Mouse (Mus musculus) gastrocnemius, postnatal 14 days (tissue): ENCODE measurements at regions not wholly inside any gene's neighbourhood (a gene's known extent, or its start where the extent isn't known, plus 50 kb on each side); places are given as distances from the start of the nearest gene placed in this dataset.

Experiments
- DNase-seq: peaks from one replicate; pipeline ENCODE4 v3.0.0; 2021; ENCODE audit warnings: mixed read lengths
- intact Hi-C: fragments of 180-260 bp; cut with DNase I; formaldehyde crosslinking; loops from one replicate; pipeline ENCODE4 v1.15.1; 2025; ENCODE audit warnings: low total_unique reads

GRCm38 (mm10) chr4:55697108-55697507 is 164.8 kb upstream of the Klf4 start:
- DNase-seq, result no peak
- intact Hi-C loops, result no loop called here

DNA sequence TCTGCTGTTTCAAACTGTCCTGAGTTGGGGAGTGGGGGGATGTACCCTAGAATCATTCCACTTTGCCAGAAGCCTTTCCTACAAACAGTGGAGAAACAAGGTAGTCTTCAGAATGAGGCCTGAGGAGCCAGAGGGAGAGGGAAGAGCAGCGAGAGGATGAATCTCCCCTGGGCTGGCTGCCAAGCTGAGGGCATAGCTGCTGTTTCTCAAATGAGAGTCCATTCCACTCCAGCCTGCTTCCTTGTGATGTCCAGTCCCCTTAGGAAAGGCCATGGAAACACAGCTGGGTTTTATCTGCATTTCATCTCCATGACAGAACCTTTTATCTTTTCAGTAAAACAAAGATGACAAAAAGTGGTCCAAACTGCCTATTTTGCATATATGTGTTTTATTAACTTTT is 164.2 kb upstream of the Klf4 start:
- intact Hi-C loops, result no loop called here
- DNase-seq, result peak; percentile 37

GRCm38 (mm10) chr4:55695246-55695645 is 163.0 kb upstream of the Klf4 start:
- intact Hi-C loops, result no loop called here
- no peak for DNase-seq

GRCm38 (mm10) chr4:55689479-55689878 is 157.2 kb upstream of the Klf4 start:
- intact Hi-C loops, result no loop called here
- no peak for DNase-seq

DNA sequence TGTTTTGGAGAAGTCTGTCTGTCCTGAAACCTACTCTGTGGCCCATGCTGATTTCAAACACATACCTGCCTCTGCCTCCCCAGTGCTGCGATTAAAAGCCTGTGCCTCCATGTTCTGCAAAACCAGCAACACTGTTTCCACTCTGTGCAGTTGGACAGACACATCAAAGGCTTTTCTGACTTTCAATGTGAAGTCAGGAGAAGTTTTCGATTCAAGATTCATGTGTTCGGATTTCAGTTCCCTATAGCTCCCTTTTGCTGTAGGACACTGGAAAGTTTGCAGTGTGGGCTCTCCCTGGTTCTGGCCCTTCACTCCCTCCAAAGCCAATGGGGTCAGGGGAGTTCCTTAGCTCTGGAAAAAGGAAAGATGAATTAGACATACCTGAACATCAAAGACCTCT is 154.5 kb upstream of the Klf4 start:
- DNase-seq, result no peak
- intact Hi-C loops, result no loop called here

- no peak for DNase-seq
- intact Hi-C loops, result no loop called here
These were observed 140.0 kb upstream of the Klf4 start for GRCm38 (mm10) chr4:55672288-55672687.

GRCm38 (mm10) chr4:55670258-55670657 is 138.0 kb upstream of the Klf4 start:
- intact Hi-C loops, result no loop called here
- no peak for DNase-seq

DNA sequence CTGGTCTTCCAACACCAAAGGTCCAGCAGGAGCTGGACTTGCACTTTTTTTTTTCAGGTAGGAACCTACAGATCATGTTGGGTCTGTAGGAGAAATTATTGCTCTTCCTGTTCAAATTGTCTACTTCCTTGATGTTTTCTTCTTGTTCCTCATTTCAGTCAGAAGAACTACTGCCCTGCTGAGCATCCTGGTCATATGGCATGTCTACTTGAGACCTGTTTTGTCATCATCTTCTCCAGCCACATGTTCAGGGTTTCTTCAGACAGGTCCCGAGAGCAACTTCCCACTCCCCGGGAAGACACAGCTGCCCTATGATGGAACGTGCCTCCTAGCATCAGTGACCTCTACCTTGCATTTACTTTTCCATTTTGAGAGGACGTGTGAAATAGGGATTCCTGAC is 132.6 kb upstream of the Klf4 start:
- DNase-seq, result no peak
- intact Hi-C loops, result no loop called here

- intact Hi-C loops, result no loop called here
- DNase-seq, result no peak
These were observed 131.6 kb upstream of the Klf4 start for GRCm38 (mm10) chr4:55663856-55664255.

GRCm38 (mm10) chr4:55662041-55662440 is 129.8 kb upstream of the Klf4 start:
- DNase-seq, result no peak
- intact Hi-C loops, result no loop called here

DNA sequence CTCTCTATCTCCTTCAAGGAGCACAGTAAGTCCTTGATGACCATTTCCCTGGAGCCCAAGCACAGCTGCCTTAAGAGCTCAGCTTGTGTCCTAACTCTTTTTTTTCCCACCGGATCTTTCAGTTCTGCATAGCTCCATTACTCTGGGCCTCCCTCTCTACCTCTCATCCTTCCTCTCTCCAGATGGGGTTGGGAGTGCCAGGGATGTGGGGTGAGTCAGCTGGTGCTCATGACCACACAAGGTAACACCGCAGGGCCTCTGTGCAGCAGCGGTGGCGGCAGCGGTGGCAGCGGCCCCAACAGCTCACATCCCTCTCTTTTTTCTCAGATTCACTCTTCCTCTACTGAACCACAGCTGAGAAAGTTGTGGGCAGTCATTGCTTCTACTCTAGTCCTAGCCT is 126.6 kb upstream of the Klf4 start:
- intact Hi-C loops, result no loop called here
- no peak for DNase-seq

- DNase-seq, result no peak
- intact Hi-C loops, result no loop called here
These were observed 123.1 kb upstream of the Klf4 start for GRCm38 (mm10) chr4:55655329-55655728.

GRCm38 (mm10) chr4:55652628-55653027 is 120.4 kb upstream of the Klf4 start:
- no peak for DNase-seq
- intact Hi-C loops, result loop anchor here (5.0 kb wide), 1 partner anchor 120 kb away; the partner anchor contains the start of gene Klf4

DNA sequence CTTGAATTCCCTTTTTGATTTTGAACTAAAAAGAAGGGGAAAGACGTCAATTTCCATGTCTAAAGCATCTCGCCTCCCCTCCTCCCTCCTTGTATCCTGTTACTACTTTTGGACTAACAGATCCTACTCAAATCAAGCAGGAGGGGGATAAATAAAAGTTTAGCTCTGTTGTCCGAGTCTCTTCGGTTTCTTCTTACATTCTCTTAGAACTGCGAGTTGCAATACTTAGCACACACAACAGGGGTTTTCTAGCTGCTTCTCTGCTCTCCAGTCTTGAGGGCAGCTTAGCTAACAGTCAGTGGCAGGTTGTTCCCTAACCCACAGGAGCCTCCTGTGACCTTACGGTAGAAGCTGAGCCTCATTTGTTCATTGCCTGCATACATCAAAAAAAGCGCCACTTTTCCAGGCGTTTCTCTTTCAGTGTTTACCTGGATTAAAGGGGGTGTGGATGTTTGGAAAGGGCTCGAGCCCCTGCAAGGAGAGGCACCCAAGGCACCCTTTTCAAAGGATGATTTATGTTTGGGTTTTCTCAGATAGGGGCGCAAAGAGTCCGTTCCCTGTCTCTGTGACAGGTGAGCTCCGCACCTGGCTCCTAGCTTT is 119.6 kb upstream of the Klf4 start:
- no peak for DNase-seq
- intact Hi-C loops, result loop anchor here (5.0 kb wide), 1 partner anchor 120 kb away; the partner anchor contains the start of gene Klf4

- peak; percentile 91 for DNase-seq
- intact Hi-C loops, result loop anchor here (5.0 kb wide), 1 partner anchor 119 kb away; the partner anchor contains the start of gene Klf4
These were observed 118.9 kb upstream of the Klf4 start for GRCm38 (mm10) chr4:55651051-55651763.

DNA sequence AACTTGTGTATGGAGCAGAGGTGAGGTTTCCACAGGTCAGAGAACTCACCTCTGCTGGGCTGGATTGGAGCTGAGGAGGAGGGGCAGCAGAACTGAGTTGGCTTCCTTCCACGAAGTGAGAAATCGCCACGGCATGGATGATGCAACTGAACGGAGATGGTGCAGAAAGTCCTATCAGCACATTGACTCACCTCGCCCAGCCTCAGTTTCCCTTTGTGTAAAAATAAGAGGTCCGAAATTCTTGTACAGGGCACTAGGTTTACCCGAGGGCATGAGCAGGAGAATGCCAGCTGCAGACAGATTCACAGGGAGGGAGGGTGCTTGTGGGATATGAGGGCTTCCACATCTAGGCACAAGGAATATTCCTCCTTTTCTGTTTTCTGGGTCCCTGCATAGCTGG is 117.9 kb upstream of the Klf4 start:
- intact Hi-C loops, result loop anchor here (5.0 kb wide), 1 partner anchor 118 kb away; the partner anchor contains the start of gene Klf4

DNA sequence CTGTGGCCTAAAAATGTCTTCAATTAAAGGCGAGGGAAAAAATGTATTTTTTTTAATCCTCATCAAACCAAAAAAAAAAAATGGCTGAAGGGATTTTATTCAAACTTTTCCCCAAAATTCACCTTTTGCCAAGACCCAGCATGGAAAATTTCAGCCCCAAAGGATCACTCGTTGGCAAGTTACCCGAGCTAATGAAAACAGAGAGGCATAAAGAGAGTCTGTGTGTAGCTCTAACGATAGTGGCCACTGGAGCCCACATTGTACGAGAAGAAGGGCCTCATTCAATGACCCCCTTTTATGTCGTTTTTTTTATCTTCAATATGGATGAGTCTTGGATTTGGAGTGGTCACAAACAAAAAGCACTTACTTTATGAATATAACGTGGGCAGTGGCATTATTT is 116.1 kb upstream of the Klf4 start:
- DNase-seq, result no peak
- intact Hi-C loops, result no loop called here

More for the DNA sequence above, 117.9 kb upstream of the Klf4 start:
- DNase-seq, result no peak

DNA sequence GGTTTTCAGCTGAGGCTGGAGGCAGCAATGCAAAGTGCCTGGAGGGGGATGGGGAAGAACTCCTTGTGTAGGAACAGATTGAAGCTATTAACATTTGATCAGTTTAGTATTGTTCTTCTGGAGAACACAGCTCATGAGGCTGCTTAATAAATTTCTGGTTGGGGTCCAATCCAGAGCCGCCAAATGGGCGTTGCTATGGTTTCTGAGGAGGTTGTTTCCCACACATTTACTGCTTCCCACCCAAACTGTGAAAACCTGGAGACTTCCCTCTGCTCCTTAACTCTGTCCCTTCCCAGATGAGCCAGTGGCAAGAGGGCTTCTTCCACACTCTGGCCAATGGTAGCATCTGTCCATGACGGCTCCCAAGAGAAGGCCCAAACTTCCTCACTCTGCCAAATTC is 113.2 kb upstream of the Klf4 start:
- peak; percentile 36 for DNase-seq
- intact Hi-C loops, result no loop called here

DNA sequence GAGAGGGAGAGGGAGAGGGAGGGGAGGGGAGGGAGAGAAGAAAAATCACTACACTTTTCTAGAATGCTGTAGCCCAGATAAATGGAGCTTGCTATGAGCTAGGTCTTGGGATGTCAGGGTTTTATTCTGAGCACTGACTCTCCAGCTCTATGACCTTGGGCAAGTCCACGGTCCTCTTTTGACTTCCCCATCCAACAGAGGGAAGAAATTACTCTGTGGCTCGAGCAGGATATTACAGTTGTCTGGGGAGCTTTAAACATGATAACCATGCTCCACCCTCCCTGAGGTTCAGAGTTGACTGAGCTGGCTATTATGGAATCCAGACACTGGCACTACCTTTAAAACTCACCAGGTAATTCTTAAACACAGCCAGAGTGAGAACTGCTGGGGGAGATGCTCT is 112.6 kb upstream of the Klf4 start:
- DNase-seq, result no peak
- intact Hi-C loops, result no loop called here

- no peak for DNase-seq
- intact Hi-C loops, result no loop called here
These were observed 102.8 kb upstream of the Klf4 start for GRCm38 (mm10) chr4:55634946-55635511.

DNA sequence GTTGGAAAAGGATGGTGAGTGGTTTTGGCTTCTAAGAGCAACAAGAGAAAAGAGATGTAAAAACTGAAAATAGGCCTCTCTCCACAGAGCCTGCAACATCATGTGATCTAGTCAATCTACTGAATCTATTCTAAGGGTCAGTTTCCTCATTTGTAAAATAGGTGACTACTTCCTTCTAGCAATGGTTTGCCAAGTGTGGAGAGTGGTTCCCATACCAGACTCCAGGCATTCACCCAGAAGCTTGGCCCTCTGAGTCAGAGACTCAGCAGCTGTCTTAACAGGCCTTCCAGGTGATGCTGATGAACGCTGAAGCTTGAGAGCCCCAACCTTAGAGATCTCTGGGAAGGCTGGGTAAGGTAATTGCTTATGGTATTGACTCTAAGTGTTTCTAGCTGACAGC is 98.9 kb upstream of the Klf4 start:
- no peak for DNase-seq
- intact Hi-C loops, result no loop called here
